Mouse (Mus musculus) frontal cortex, adult 2 months (tissue): ENCODE measurements around the gene Asap3. TPM values are rescaled to one million over a fixed set of nuclear protein-coding genes. Genes with fewer than 3 reads are reported as not detected.

Experiments
- DNase-seq, 2 experiments: peaks; one replicate each; pipeline ENCODE4 v3.0.0; 2022; ENCODE audit warnings: low spot score in 1 of 2; ENCODE audit errors: extremely low spot score in 1 of 2
- polyA plus RNA-seq: library from polyadenylated mRNA; depleted of rRNA; stranded (reverse); fragments of >200 nt; gene quantifications from 2 replicates; pipeline ENCODE4 v1.2.3, GENCODE M21; 2012; rRNA removed

Asap3 gene
- polyA plus RNA-seq, 1 experiment, result 4.6 TPM

- no peak for DNase-seq
Measured at GRCm38 (mm10) chr4:136289918-136290780, 84.0 kb downstream of the Asap3 start.

- no peak for DNase-seq
Measured at GRCm38 (mm10) chr4:136290781-136291595, 84.8 kb downstream of the Asap3 start.

GRCm38 (mm10) chr4:136291692-136292091, 85.5 kb downstream of the Asap3 start:
- DNase-seq, result no peak

Other genes starting within 250 kb of the Asap3 start
- gene Gale, start 242.6 kb upstream of the Asap3 start, polyA plus RNA-seq, result 31.9 and 37.6 TPM in 2 replicates
- gene Lypla2, start 233.7 kb upstream of the Asap3 start, polyA plus RNA-seq, result 108 and 117 TPM in 2 replicates
- 107 TPM in 2 replicates for gene Pithd1, start 219.1 kb upstream of the Asap3 start, polyA plus RNA-seq
- 18.8 and 20.4 TPM in 2 replicates for gene Eloa, start 184.6 kb upstream of the Asap3 start, polyA plus RNA-seq
- gene Rpl11, start 152.9 kb upstream of the Asap3 start, polyA plus RNA-seq, result 507 and 512 TPM in 2 replicates
- gene Id3, start 62.9 kb upstream of the Asap3 start, polyA plus RNA-seq, result 90.0 and 90.1 TPM in 2 replicates
- gene E2f2, start 34.0 kb upstream of the Asap3 start, polyA plus RNA-seq, result 0.25 and 0.34 TPM in 2 replicates
- gene Tcea3, start 41.4 kb downstream of the Asap3 start, polyA plus RNA-seq, result 0.86 and 0.99 TPM in 2 replicates
- 58.5 and 68.6 TPM in 2 replicates for gene Zfp46, start 78.3 kb downstream of the Asap3 start, polyA plus RNA-seq
- 65.9 and 73.2 TPM in 2 replicates for gene Hnrnpr, start 104.6 kb downstream of the Asap3 start, polyA plus RNA-seq
- gene Htr1d, start 217.2 kb downstream of the Asap3 start, polyA plus RNA-seq, result 2.5 and 3.4 TPM in 2 replicates